Mouse (Mus musculus) C2C12 (cell line): ENCODE data around the gene Kcnq4. TPM values are rescaled to one million over a fixed set of nuclear protein-coding genes. Genes with fewer than 3 reads are reported as not detected.

Source experiments
- H3K27me3 ChIP-seq: one replicate; pipeline ENCODE4 v1.6.1; 2011; ENCODE audit not compliant: control insufficient read depth, insufficient read depth, insufficient read length
- H3K36me3 ChIP-seq: one replicate; pipeline ENCODE4 v1.6.1; 2011; ENCODE audit not compliant: control insufficient read depth, insufficient read depth
- H3K4me3 ChIP-seq: one replicate; pipeline ENCODE4 v1.5.1; 2011; ENCODE audit warnings: mild to moderate bottlenecking, control low read depth; ENCODE audit not compliant: poor library complexity, insufficient read depth, severe bottlenecking
- H3K79me2 ChIP-seq: one replicate; pipeline ENCODE4 v1.6.1; 2011; ENCODE audit not compliant: control insufficient read depth, insufficient read depth
- H3K79me3 ChIP-seq: one replicate; pipeline ENCODE4 v1.6.1; 2011; ENCODE audit warnings: low read depth, control low read depth
- H3ac ChIP-seq: one replicate; pipeline ENCODE3; 2011; ENCODE audit warnings: low read depth; ENCODE audit not compliant: control insufficient read depth, insufficient read length
- CEBPB ChIP-seq: IDR thresholded peaks from one replicate; pipeline ENCODE4 v1.6.1; 2011; ENCODE audit warnings: low read depth, mild to moderate bottlenecking, control low read depth, moderate library complexity
- CTCF ChIP-seq: IDR thresholded peaks from one replicate; pipeline ENCODE4 v1.5.1; 2011; ENCODE audit not compliant: control insufficient read depth, insufficient read depth, insufficient read length
- FOSL1 ChIP-seq: IDR thresholded peaks from one replicate; pipeline ENCODE4 v1.8.0; 2011; ENCODE audit warnings: mild to moderate bottlenecking, low read length; ENCODE audit not compliant: poor library complexity, insufficient read depth, severe bottlenecking
- MAX ChIP-seq: IDR thresholded peaks from one replicate; pipeline ENCODE4 v1.6.1; 2011; ENCODE audit warnings: mild to moderate bottlenecking, control low read depth
- MYOD1 ChIP-seq: IDR thresholded peaks from one replicate; pipeline ENCODE4 v1.6.1; 2011; ENCODE audit warnings: low read depth; ENCODE audit not compliant: control insufficient read depth, insufficient read length
- MYOG ChIP-seq: IDR thresholded peaks from one replicate; pipeline ENCODE4 v1.6.1; 2011; ENCODE audit not compliant: control insufficient read depth, insufficient read length; ENCODE audit errors: extremely low read depth
- USF1 ChIP-seq: IDR thresholded peaks from one replicate; pipeline ENCODE4 v1.6.1; 2011; ENCODE audit warnings: low read depth, mild to moderate bottlenecking, control low read depth, moderate library complexity
- polyA plus RNA-seq: library from polyadenylated mRNA; unstranded; fragments of >200 nt; fragmentation: generic; extraction: Trizol; gene quantifications from one replicate; pipeline ENCODE4 v1.2.1, GENCODE M21; 2012; ENCODE audit warnings: missing spikeins

Kcnq4 gene
- polyA plus RNA-seq, 1 experiment = 0.75 TPM

GRCm38 (mm10) chr4:120717591-120717990 is 30.8 kb downstream of the Kcnq4 start:
- Histone ChIP-seq H3K79me3 (no peaks in the 10 kb centered on the region), H3K4me3 (no peak overlapping the region), H3K27me3 (no peaks in the 10 kb centered on the region), H3ac (no peak overlapping the region), H3K36me3 (no peaks in the 10 kb centered on the region), H3K79me2 (no peaks in the 10 kb centered on the region)
- TF ChIP-seq CTCF (no peak), FOSL1 (no peak), MAX (no peak), MYOD1 (peak; percentile 82), USF1 (no peak), CEBPB (no peak), MYOG (no peak)

GRCm38 (mm10) chr4:120716765-120717164 is 31.6 kb downstream of the Kcnq4 start:
- no peak overlapping the region for H3ac ChIP-seq
- no peak overlapping the region for H3K4me3 ChIP-seq
- no peaks in the 10 kb centered on the region for H3K36me3 ChIP-seq
- H3K79me3 ChIP-seq = no peaks in the 10 kb centered on the region
- H3K79me2 ChIP-seq = no peaks in the 10 kb centered on the region
- H3K27me3 ChIP-seq = no peaks in the 10 kb centered on the region
- TF ChIP-seq USF1 = no peak
- no peak for TF ChIP-seq MYOD1
- no peak for TF ChIP-seq MYOG
- TF ChIP-seq CTCF = no peak
- TF ChIP-seq CEBPB = no peak
- TF ChIP-seq FOSL1 = no peak
- TF ChIP-seq MAX = no peak

- no peaks in the 10 kb centered on the region for H3K79me2 ChIP-seq
- H3K36me3 ChIP-seq = no peaks in the 10 kb centered on the region
- H3ac ChIP-seq = no peak overlapping the region
- no peak overlapping the region for H3K4me3 ChIP-seq
- no peaks in the 10 kb centered on the region for H3K27me3 ChIP-seq
- H3K79me3 ChIP-seq = no peaks in the 10 kb centered on the region
- TF ChIP-seq CTCF = no peak
- no peak for TF ChIP-seq USF1
- TF ChIP-seq MYOG = no peak
- no peak for TF ChIP-seq MAX
- no peak for TF ChIP-seq CEBPB
- TF ChIP-seq FOSL1 = no peak
- TF ChIP-seq MYOD1 = no peak
Measured at GRCm38 (mm10) chr4:120716141-120716571, 32.3 kb downstream of the Kcnq4 start.

- no peaks in the 10 kb centered on the region for H3K79me3 ChIP-seq
- TF ChIP-seq MYOG = no peak
- TF ChIP-seq USF1 = peak; percentile 20
- no peak for TF ChIP-seq CEBPB
- peak; percentile 92 for TF ChIP-seq MYOD1
- no peak for TF ChIP-seq CTCF
- no peaks in the 10 kb centered on the region for H3K27me3 ChIP-seq
- H3K36me3 ChIP-seq = no peaks in the 10 kb centered on the region
- no peak overlapping the region for H3ac ChIP-seq
- no peaks in the 10 kb centered on the region for H3K79me2 ChIP-seq
- H3K4me3 ChIP-seq = no peak overlapping the region
Measured at GRCm38 (mm10) chr4:120713856-120714497, 34.4 kb downstream of the Kcnq4 start.

- no peaks in the 10 kb centered on the region for H3K27me3 ChIP-seq
- H3ac ChIP-seq = no peak overlapping the region
- no peaks in the 10 kb centered on the region for H3K79me2 ChIP-seq
- H3K36me3 ChIP-seq = no peaks in the 10 kb centered on the region
- no peaks in the 10 kb centered on the region for H3K79me3 ChIP-seq
- H3K4me3 ChIP-seq = no peak overlapping the region
- TF ChIP-seq FOSL1 (no peak), MYOD1 (no peak), MYOG (no peak), MAX (no peak), USF1 (no peak), CTCF (no peak), CEBPB (no peak)
Measured at GRCm38 (mm10) chr4:120713021-120713420, 35.4 kb downstream of the Kcnq4 start.

- Histone ChIP-seq H3K79me2 (no peaks in the 10 kb centered on the region), H3K4me3 (no peak overlapping the region), H3ac (no peak overlapping the region), H3K36me3 (no peaks in the 10 kb centered on the region), H3K79me3 (no peaks in the 10 kb centered on the region), H3K27me3 (no peaks in the 10 kb centered on the region)
- no peak for TF ChIP-seq CTCF
- no peak for TF ChIP-seq MAX
- no peak for TF ChIP-seq MYOD1
- TF ChIP-seq USF1 = no peak
- TF ChIP-seq MYOG = no peak
- TF ChIP-seq FOSL1 = no peak
- no peak for TF ChIP-seq CEBPB
Measured at GRCm38 (mm10) chr4:120712236-120712635, 36.2 kb downstream of the Kcnq4 start.
